Mouse (Mus musculus) heart, embryonic 12.5 days (tissue): ENCODE measurements around the gene Gtpbp8. TPM values are rescaled to one million over a fixed set of nuclear protein-coding genes. Genes with fewer than 3 reads are reported as not detected.

ENCODE experiments used
- ATAC-seq: fragments of 200-750 bp; cut with Nextera tagmentation; 2 replicates; pipeline ENCODE4 v1.8.0; 2017; ENCODE audit warnings: moderate TSS enrichment, moderate library complexity; ENCODE audit not compliant: insufficient number of reproducible peaks, low FRiP score
- H3K27ac ChIP-seq: fragments of 300-500 bp; sonication (generic); 2 replicates; pipeline ENCODE4 v1.5.1; 2016; ENCODE audit warnings: mild to moderate bottlenecking, moderate library complexity; ENCODE audit not compliant: poor library complexity, severe bottlenecking
- H3K27me3 ChIP-seq: fragments of 300-500 bp; sonication (generic); replicated peaks from 2 replicates; pipeline ENCODE4 v1.6.1; 2016; ENCODE audit warnings: mild to moderate bottlenecking, moderate library complexity
- H3K36me3 ChIP-seq: fragments of 300-500 bp; sonication (generic); 2 replicates; pipeline ENCODE4 v1.6.1; 2016; ENCODE audit warnings: mild to moderate bottlenecking, moderate library complexity
- H3K4me1 ChIP-seq: fragments of 300-500 bp; sonication (generic); replicated peaks from 2 replicates; pipeline ENCODE4 v1.6.1; 2016; ENCODE audit warnings: mild to moderate bottlenecking
- H3K4me2 ChIP-seq: fragments of 300-500 bp; sonication (generic); 2 replicates; pipeline ENCODE4 v1.6.1; 2016; ENCODE audit warnings: mild to moderate bottlenecking, moderate library complexity
- H3K4me3 ChIP-seq: fragments of 300-500 bp; sonication (generic); 2 replicates; pipeline ENCODE4 v1.5.1; 2016; ENCODE audit warnings: mild to moderate bottlenecking
- H3K9ac ChIP-seq: fragments of 300-500 bp; sonication (generic); 2 replicates; pipeline ENCODE4 v1.6.1; 2016; ENCODE audit warnings: mild to moderate bottlenecking, moderate library complexity
- H3K9me3 ChIP-seq: fragments of 300-500 bp; sonication (generic); replicated peaks from 2 replicates; pipeline ENCODE4 v1.6.1; 2016; ENCODE audit warnings: mild to moderate bottlenecking, moderate library complexity
- WGBS: fragments of 180-500 bp; shearing (Covaris S2); methylation state at CpG from one replicate; pipeline ENCODE4 v1.1.7; 2016; 5-methylcytosine and 5-hydroxymethylcytosine counted together
- polyA plus RNA-seq: library from polyadenylated mRNA; unstranded; fragments of >200 nt; fragmentation: Nextera tagmentation; extraction: Ambion mirVana; gene quantifications from 2 replicates; pipeline ENCODE4 v1.2.1, GENCODE M21; 2016

The Gtpbp8 gene
- polyA plus RNA-seq, 1 experiment from 2014 or later = 27.6 TPM

GRCm38 (mm10) chr16:44702272-44702671, 43.9 kb downstream of the Gtpbp8 start:
- Histone ChIP-seq H3K9ac (no peak overlapping the region), H3K36me3 (no peaks in the 10 kb centered on the region), H3K27me3 (no peaks in the 10 kb centered on the region), H3K9me3 (no peaks in the 10 kb centered on the region), H3K27ac (no peak overlapping the region), H3K4me2 (no peak overlapping the region), H3K4me1 (peaks cover 15% of the 10 kb centered on the region), H3K4me3 (no peak overlapping the region)
- 64% methylated on average over 5 of the region's 5 CpGs for WGBS
- no peak for ATAC-seq

DNA sequence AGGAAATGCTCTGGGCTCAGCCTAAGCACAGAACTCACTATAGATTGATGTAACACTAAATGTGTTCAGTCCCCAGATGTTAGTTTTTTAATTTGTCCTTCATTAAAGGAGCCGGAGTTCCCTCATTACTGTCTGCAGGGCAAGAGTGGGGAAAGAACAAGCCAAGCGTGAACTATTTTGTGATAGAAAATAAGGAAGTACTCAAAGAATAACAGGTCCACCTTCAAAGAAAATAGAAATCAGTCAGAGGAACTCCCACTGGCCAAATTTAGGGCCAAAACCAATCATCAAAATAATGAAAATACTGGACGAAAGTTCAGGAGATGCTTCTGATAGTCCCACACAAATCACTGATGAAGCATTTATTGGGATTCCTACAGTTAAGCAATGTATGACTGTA, 45.0 kb downstream of the Gtpbp8 start:
- no peaks in the 10 kb centered on the region for H3K36me3 ChIP-seq
- no peaks in the 10 kb centered on the region for H3K9me3 ChIP-seq
- ATAC-seq = no peak
- WGBS = 89% methylated on average over 3 of the region's 3 CpGs
- H3K4me2 ChIP-seq = no peak overlapping the region
- H3K4me3 ChIP-seq = no peak overlapping the region
- no peak overlapping the region for H3K27ac ChIP-seq
- H3K27me3 ChIP-seq = no peaks in the 10 kb centered on the region
- no peak overlapping the region for H3K9ac ChIP-seq
- peaks cover 18% of the 10 kb centered on the region for H3K4me1 ChIP-seq

DNA sequence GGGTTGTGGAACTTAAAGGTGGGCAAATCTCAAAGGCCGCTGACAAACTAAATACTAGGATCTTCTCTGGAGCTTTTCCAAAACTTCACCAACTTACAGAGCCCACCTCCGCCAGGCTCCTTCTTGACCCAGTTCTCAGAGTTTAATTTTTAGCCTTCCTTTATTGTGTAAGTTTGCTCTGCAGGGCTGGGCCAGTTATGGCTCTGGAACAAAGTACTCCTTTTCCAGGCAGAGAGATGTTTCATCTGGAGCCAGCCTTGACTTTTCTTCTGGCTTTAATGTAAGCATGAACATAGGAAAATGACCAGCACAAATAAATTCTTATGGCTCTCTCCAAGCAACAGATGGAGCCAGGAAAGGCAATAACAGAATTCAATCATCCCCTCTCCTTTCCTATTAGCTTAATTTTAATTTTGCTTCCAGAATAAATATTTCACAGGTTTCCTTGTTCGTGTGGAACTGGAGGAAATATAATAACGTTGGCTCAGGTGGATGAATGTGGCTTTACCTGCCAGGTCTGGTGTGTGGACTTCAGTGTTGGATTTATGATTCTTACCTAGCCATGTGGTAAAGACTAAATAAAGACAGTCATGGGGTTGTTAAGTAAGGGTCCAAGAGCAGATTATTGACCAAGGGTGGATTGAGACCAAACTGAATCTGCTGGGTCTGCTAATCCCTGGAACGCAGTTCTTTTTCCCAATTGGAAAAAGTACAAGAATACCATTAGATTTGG, 48.5 kb downstream of the Gtpbp8 start:
- ATAC-seq = no peak
- no peaks in the 10 kb centered on the region for H3K9me3 ChIP-seq
- H3K4me1 ChIP-seq = peaks cover 12% of the 10 kb centered on the region; the same call in 1 of the 2 replicates
- H3K4me3 ChIP-seq = no peak overlapping the region
- no peak overlapping the region for H3K9ac ChIP-seq
- H3K4me2 ChIP-seq = no peak overlapping the region
- H3K27me3 ChIP-seq = no peaks in the 10 kb centered on the region
- WGBS = 82% methylated on average over 5 of the region's 5 CpGs
- H3K36me3 ChIP-seq = no peaks in the 10 kb centered on the region
- no peak overlapping the region for H3K27ac ChIP-seq

DNA sequence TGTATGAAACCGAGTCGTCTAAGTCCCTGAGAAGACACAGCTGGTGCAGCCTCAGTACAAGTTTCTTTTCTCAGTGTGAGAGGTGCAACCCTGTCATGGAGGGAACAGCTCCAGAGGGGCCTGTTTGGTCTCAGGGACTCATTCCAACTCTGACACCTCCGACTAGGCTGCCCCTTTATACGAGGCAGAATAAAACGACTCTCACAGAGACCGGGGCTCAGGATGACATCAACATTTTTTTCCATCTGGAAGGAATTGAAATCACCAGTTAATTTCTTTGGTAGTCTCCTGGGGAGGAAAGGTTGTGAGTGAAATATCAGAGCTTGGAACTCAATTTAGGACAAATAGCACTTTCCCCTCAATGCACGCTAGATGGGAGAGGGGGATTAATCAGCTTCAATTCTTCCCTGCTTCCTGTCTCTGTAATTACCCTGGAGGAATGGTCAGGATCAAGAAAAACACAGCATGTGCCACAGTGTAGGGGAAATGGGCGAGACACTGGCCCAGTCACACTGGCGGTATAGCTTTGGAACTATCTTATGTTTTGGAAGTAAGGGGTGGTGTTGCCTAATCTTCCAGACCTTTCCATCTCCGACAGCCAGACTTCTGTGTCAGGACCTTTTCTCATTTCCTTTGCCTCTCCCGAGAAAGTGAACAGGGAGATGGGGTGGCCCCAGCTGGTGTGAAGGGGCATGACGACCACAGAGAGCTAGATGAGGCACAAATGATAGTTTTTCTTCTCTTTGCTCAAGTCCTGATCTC, 50.1 kb downstream of the Gtpbp8 start:
- H3K9ac ChIP-seq = no peak overlapping the region
- peak overlapping the region; percentile 69 for H3K27ac ChIP-seq
- H3K4me2 ChIP-seq = no peak overlapping the region
- no peaks in the 10 kb centered on the region for H3K9me3 ChIP-seq
- H3K4me3 ChIP-seq = no peak overlapping the region
- H3K27me3 ChIP-seq = no peaks in the 10 kb centered on the region
- peaks cover 19% of the 10 kb centered on the region for H3K4me1 ChIP-seq
- WGBS = 26% methylated on average over 12 of the region's 12 CpGs
- no peaks in the 10 kb centered on the region for H3K36me3 ChIP-seq
- peak; percentile 86 for ATAC-seq

GRCm38 (mm10) chr16:44695214-44695858, 50.8 kb downstream of the Gtpbp8 start:
- H3K27me3 ChIP-seq = no peaks in the 10 kb centered on the region
- no peaks in the 10 kb centered on the region for H3K36me3 ChIP-seq
- H3K4me1 ChIP-seq = peaks cover 19% of the 10 kb centered on the region
- peak overlapping the region; percentile 69 for H3K27ac ChIP-seq
- H3K4me2 ChIP-seq = no peak overlapping the region
- no peaks in the 10 kb centered on the region for H3K9me3 ChIP-seq
- 64% methylated on average over 8 of the region's 8 CpGs for WGBS
- H3K9ac ChIP-seq = no peak overlapping the region
- ATAC-seq = peak; percentile 49; the same call in 1 of the 2 replicates
- H3K4me3 ChIP-seq = no peak overlapping the region

- Histone ChIP-seq H3K4me2 (no peak overlapping the region), H3K4me1 (peaks cover 19% of the 10 kb centered on the region), H3K4me3 (no peak overlapping the region), H3K9ac (no peak overlapping the region), H3K27ac (no peak overlapping the region), H3K36me3 (no peaks in the 10 kb centered on the region), H3K9me3 (no peaks in the 10 kb centered on the region), H3K27me3 (no peaks in the 10 kb centered on the region)
- 61% methylated on average over 6 of the region's 6 CpGs for WGBS
- no peak for ATAC-seq
Observed at GRCm38 (mm10) chr16:44693695-44694094, 52.5 kb downstream of the Gtpbp8 start.

GRCm38 (mm10) chr16:44692541-44692940, 53.6 kb downstream of the Gtpbp8 start:
- H3K9me3 ChIP-seq = no peaks in the 10 kb centered on the region
- no peaks in the 10 kb centered on the region for H3K36me3 ChIP-seq
- H3K4me3 ChIP-seq = no peak overlapping the region
- no peaks in the 10 kb centered on the region for H3K27me3 ChIP-seq
- no peak for ATAC-seq
- no peak overlapping the region for H3K27ac ChIP-seq
- no peak overlapping the region for H3K4me2 ChIP-seq
- no peak overlapping the region for H3K9ac ChIP-seq
- peaks cover 26% of the 10 kb centered on the region for H3K4me1 ChIP-seq
- 87% methylated on average over 1 of the region's 1 CpGs for WGBS

DNA sequence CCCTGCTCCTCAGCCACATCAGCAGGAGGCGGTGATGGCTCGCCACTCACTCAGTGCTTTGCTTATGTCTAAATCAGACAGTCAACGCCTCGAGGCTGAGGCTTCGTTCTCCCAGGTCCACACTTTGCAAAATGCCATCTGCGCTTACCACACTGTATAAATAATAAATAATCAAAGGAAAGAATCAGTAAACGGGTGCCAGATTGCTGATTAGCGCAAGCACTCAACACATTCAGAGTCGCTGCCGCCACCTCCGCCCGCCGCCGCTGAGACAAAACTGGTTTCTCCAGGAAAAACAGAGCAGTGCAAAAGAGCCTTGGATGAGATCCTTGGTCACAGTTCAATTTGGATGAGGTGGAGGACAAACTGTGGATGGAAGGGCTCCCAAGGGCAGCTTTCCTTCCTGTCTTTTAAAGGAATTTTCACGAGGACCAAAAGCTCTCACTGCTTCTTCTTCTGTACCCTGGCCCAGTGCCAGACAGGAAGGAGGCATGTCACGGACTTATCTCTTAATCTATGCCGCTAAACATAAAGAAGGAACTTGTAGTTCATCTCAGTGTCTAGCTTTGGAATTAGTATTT, 54.5 kb downstream of the Gtpbp8 start:
- no peaks in the 10 kb centered on the region for H3K36me3 ChIP-seq
- H3K9ac ChIP-seq = no peak overlapping the region
- WGBS = 34% methylated on average over 17 of the region's 17 CpGs
- H3K4me1 ChIP-seq = peaks cover 30% of the 10 kb centered on the region
- ATAC-seq = no peak
- H3K4me2 ChIP-seq = peak overlapping the region; percentile 50
- no peaks in the 10 kb centered on the region for H3K9me3 ChIP-seq
- peak overlapping the region; percentile 13; the same call in 1 of the 2 replicates for H3K27ac ChIP-seq
- no peaks in the 10 kb centered on the region for H3K27me3 ChIP-seq
- H3K4me3 ChIP-seq = peak overlapping the region; percentile 16; the same call in 1 of the 2 replicates

DNA sequence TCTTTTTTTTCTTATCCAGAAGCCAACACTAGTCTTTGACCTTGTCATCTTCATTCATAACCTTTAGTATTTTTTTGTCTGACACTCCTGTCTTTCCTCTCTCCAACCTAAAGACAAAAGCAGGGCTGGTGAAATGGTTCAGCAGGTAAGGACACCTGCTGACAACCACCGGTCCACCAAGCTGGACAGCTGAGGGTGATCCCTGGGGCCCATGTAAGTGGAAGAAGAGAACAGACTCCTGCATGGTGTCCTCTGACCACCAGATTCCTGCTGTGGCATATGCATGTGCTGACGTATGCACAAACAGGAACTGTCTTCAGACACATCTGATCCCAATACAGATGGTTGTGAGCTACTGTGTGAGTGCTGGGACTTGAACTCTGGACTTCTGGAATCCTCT, 55.1 kb downstream of the Gtpbp8 start:
- Histone ChIP-seq H3K4me3 (no peak overlapping the region), H3K9ac (no peak overlapping the region), H3K4me1 (peaks cover 27% of the 10 kb centered on the region), H3K27ac (no peak overlapping the region), H3K27me3 (no peaks in the 10 kb centered on the region), H3K9me3 (no peaks in the 10 kb centered on the region), H3K36me3 (no peaks in the 10 kb centered on the region), H3K4me2 (no peak overlapping the region)
- 65% methylated on average over 2 of the region's 2 CpGs for WGBS
- ATAC-seq = no peak

DNA sequence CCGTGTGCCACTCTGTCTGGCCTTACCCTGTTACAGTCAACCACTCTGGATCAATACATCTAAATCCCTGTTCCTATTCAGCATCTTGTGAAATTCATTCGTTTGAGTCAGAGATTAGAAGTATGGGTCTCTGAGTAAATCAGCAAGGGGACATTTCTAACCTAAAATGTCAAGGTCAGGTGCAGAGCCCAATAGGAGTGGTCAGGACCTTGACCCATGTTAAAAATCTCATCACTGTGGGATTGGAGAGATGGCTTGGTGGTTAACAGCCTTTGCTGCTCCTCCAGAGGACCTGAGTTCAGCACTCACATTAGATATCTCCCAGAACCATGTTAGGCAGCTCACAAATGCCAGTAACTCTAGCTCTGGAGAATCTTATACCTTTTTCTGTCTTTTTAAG, 55.7 kb downstream of the Gtpbp8 start:
- no peak overlapping the region for H3K4me2 ChIP-seq
- no peak for ATAC-seq

GRCm38 (mm10) chr16:44688507-44688906, 57.7 kb downstream of the Gtpbp8 start:
- peaks cover 20% of the 10 kb centered on the region for H3K4me1 ChIP-seq
- no peak for ATAC-seq
- no peaks in the 10 kb centered on the region for H3K36me3 ChIP-seq
- H3K4me3 ChIP-seq = no peak overlapping the region
- no peak overlapping the region for H3K27ac ChIP-seq
- WGBS = 30% methylated on average over 4 of the region's 4 CpGs
- peak overlapping the region; percentile 66 for H3K4me2 ChIP-seq
- no peaks in the 10 kb centered on the region for H3K27me3 ChIP-seq
- no peaks in the 10 kb centered on the region for H3K9me3 ChIP-seq
- no peak overlapping the region for H3K9ac ChIP-seq

More for the DNA sequence above, 55.7 kb downstream of the Gtpbp8 start:
- no peak overlapping the region for H3K4me3 ChIP-seq
- H3K9me3 ChIP-seq = no peaks in the 10 kb centered on the region
- H3K9ac ChIP-seq = no peak overlapping the region
- H3K4me1 ChIP-seq = peaks cover 22% of the 10 kb centered on the region
- 65% methylated on average over 2 of the region's 2 CpGs for WGBS
- no peaks in the 10 kb centered on the region for H3K27me3 ChIP-seq
- H3K36me3 ChIP-seq = no peaks in the 10 kb centered on the region
- H3K27ac ChIP-seq = no peak overlapping the region
